Mouse (Mus musculus) limb, embryonic 10.5 days (tissue): ENCODE measurements around the gene Fbxo6. TPM values are rescaled to one million over a fixed set of nuclear protein-coding genes. Genes with fewer than 3 reads are reported as not detected.
A peak's percentile ranks its signal among the peaks of the same experiment; 100 is the strongest.
"Not testable (repeated sequence)": the region's sequence is repeated elsewhere in the genome, so short reads cannot be mapped to it uniquely, and the experiment has no call there.

Experiments
- DNase-seq: peaks from one replicate; pipeline ENCODE4 v3.0.0-alpha.2; 2017; ENCODE audit warnings: low spot score
- H3K27ac ChIP-seq: fragments of 300-500 bp; sonication (generic); 2 replicates; pipeline ENCODE4 v1.5.1; 2016; ENCODE audit warnings: mild to moderate bottlenecking
- H3K27me3 ChIP-seq: fragments of 300-500 bp; sonication (generic); 2 replicates; pipeline ENCODE4 v1.6.1; 2016; ENCODE audit warnings: low read depth, mild to moderate bottlenecking; ENCODE audit not compliant: poor library complexity, severe bottlenecking
- H3K36me3 ChIP-seq: fragments of 300-500 bp; sonication (generic); 2 replicates; pipeline ENCODE4 v1.6.1; 2016; ENCODE audit warnings: mild to moderate bottlenecking, moderate library complexity
- H3K4me1 ChIP-seq: fragments of 300-500 bp; sonication (generic); 2 replicates; pipeline ENCODE4 v1.6.1; 2016
- H3K4me3 ChIP-seq: fragments of 300-500 bp; sonication (generic); 2 replicates; pipeline ENCODE4 v1.5.1; 2016; ENCODE audit warnings: mild to moderate bottlenecking, moderate library complexity
- H3K9me3 ChIP-seq: fragments of 300-500 bp; sonication (generic); replicated peaks from 2 replicates; pipeline ENCODE4 v1.6.1; 2016; ENCODE audit warnings: mild to moderate bottlenecking
- WGBS: fragments of 180-500 bp; shearing (Covaris S2); methylation state at CpG from one replicate; pipeline ENCODE4 v1.1.7; 2016; 5-methylcytosine and 5-hydroxymethylcytosine counted together
- polyA plus RNA-seq: library from polyadenylated mRNA; unstranded; fragments of >200 nt; fragmentation: Nextera tagmentation; extraction: Ambion mirVana; gene quantifications from 2 replicates; pipeline ENCODE4 v1.2.1, GENCODE M21; 2016

Fbxo6 gene
- polyA plus RNA-seq, 1 experiment from 2014 or later: 11.1 TPM

DNA sequence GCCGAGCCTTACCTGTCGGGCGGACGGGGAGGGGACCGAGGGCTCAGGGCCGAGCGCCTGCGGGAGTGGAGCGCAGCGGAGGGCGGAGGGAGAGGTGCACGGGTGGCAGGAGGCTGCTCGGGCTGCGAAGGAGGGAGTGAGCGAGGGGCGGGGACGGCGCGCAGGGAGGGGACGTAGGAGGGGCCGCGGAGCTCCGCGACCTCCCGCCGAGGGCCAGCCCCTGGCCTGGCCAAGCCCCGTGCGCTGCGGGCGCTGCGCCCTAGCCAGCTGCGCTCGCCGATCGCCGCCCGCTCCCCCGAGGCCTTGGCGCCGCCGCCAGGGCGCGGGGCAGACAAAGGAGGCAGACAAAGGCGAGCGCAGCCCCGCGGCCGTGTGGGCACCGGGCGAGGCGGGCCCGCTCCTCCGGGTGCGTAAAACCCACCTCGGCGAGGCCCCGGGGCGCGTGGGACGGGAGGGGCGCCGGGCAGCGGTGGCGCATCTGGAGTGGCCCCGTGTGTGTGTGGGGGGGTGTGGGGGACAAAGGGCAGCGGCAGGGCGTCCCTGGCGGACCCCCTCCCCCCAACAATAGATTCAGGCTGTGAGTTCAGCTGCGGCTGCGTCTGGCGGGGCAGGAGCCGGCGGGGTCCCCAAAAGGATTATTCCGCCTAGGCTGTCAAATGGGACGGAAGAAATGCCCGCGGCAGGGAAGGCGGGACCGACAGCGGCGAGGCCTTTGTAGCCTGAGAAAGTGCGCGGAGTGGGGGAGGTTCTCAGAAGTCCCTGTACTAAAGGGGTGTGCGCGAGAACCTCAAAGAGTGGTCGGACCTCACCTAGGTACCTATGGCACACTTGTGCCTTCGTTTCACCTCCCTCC lies 21.2 kb downstream of the Fbxo6 start, which contains the start of gene Draxin:
TSS of gene Draxin (minus strand) at position 138 of the 853 bp plus-strand sequence.
- WGBS: under 1% methylated on average over 79 of the region's 87 CpGs
- peak within 1 kb of the TSS; percentile 95 for H3K27ac ChIP-seq
- peak; percentile 87 for DNase-seq
- H3K36me3 ChIP-seq: peaks cover 5% of the 10 kb centered on the region; the same call in 1 of the 2 replicates
- no peaks in the 10 kb centered on the region for H3K9me3 ChIP-seq
- H3K4me1 ChIP-seq: peaks cover 42% of the 10 kb centered on the region
- H3K4me3 ChIP-seq: peak within 1 kb of the TSS; percentile 69
- peaks cover 39% of the 10 kb centered on the region for H3K27me3 ChIP-seq

DNA sequence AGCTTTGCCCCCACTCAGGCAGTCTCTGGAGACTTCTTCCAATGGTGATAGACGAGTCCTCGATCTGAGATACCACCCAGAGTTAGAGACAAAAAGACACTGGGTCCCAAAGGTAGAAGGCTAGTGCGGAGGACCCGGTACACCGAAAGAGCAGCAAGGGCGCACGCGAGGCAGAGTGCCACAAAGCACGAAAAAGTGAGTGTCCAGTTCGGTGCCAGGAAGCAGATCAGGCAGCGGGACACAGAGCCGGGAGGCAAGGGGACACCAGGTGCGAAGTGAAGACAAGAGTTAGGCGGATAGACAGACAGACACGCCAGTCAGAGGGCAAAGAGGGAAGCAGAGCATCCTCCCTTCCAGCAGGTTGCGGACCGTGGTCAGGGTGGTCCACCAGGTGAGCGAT lies 21.8 kb downstream of the Fbxo6 start, which contains the start of gene Mad2l2:
TSS of gene Mad2l2 (plus strand) at position 252 of the 400 bp plus-strand sequence.
- peaks cover 39% of the 10 kb centered on the region for H3K27me3 ChIP-seq
- H3K9me3 ChIP-seq: no peaks in the 10 kb centered on the region
- no peak for DNase-seq
- peak within 1 kb of the TSS; percentile 69 for H3K4me3 ChIP-seq
- H3K27ac ChIP-seq: peak within 1 kb of the TSS; percentile 95
- H3K36me3 ChIP-seq: peaks cover 5% of the 10 kb centered on the region; the same call in 1 of the 2 replicates
- H3K4me1 ChIP-seq: peaks cover 45% of the 10 kb centered on the region
- 1% methylated on average over 18 of the region's 18 CpGs for WGBS

DNA sequence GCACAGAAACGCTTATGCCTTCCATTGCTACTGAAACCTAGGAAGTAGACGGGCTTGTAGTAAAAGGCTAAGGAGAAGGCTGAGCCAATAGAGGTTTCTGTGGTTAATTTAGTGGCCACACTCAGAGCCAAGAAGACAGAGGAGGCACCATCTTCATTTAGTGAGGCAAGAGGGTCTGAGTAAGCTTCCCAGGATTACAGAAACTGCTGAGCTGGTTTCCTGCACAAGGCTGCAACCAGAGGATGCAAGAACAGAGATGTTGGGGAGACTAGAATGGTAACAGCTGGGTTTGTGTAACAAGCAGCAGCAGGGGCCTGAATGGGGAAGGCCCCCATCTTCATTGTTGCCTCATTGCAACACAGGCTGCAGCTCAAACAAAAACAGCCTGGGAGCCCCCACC lies 23.3 kb downstream of the Fbxo6 start:
- no peak for DNase-seq
- peaks cover 53% of the 10 kb centered on the region for H3K4me1 ChIP-seq
- H3K27me3 ChIP-seq: peaks cover 39% of the 10 kb centered on the region
- no peak overlapping the region for H3K27ac ChIP-seq
- H3K36me3 ChIP-seq: peaks cover 2% of the 10 kb centered on the region; the same call in 1 of the 2 replicates
- no peaks in the 10 kb centered on the region for H3K9me3 ChIP-seq
- WGBS: 83% methylated on average over 2 of the region's 2 CpGs
- no peak overlapping the region for H3K4me3 ChIP-seq

DNA sequence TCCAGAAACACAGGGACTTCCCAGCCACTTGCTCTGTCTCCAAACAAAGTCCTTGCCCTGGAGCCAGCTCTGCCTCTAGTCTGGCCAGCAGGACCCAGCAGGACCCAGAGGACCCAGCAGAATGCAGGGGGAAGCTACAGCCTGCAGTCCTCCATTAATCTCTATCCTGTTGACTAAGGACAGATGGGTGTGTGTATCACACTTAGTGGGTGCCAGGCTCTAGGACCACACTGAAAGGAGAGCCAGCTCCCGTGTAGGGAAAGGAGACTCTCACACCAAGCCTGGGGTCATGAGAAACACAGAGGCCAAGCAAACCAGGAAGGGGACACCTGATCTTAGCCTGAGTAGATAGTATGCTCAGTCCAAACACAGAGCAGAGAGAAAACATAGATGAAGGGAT lies 23.7 kb downstream of the Fbxo6 start:
- H3K9me3 ChIP-seq: no peaks in the 10 kb centered on the region
- DNase-seq: no peak
- no peak overlapping the region for H3K4me3 ChIP-seq
- H3K27ac ChIP-seq: no peak overlapping the region
- peaks cover 39% of the 10 kb centered on the region for H3K27me3 ChIP-seq
- peaks cover 58% of the 10 kb centered on the region for H3K4me1 ChIP-seq
- WGBS: 50% methylated on average over 1 of the region's 1 CpGs
- no peaks in the 10 kb centered on the region; the same call in 1 of the 2 replicates for H3K36me3 ChIP-seq

DNA sequence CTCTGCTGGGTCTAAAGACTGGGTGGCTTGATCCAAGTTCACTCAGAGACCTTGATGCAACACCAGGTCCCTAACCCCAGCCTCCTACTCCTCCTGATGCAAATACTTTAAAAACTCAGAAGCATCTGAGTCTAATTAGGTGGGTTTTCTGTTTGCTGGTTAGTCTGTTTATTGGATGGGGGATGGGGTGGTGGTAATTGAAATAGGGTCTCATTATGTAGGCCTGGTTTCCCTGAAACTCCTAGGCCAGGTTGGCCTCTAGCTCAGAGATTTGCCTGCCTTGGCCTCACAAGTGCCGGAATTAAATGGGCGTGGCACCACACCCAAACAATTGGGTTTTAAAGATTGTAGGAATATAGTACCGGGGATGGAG lies 29.3 kb downstream of the Fbxo6 start:
- Histone ChIP-seq H3K27me3 (0 out of 2 replicates have a peak, but pooled peaks cover under 1% of the 10 kb centered on the region), H3K9me3 (no peaks in the 10 kb centered on the region), H3K36me3 (no peaks in the 10 kb centered on the region), H3K27ac (peak overlapping the region; percentile 87), H3K4me1 (peaks cover 47% of the 10 kb centered on the region), H3K4me3 (peak overlapping the region; percentile 28)
- DNase-seq: no peak
- 54% methylated on average over 3 of the region's 3 CpGs for WGBS

DNA sequence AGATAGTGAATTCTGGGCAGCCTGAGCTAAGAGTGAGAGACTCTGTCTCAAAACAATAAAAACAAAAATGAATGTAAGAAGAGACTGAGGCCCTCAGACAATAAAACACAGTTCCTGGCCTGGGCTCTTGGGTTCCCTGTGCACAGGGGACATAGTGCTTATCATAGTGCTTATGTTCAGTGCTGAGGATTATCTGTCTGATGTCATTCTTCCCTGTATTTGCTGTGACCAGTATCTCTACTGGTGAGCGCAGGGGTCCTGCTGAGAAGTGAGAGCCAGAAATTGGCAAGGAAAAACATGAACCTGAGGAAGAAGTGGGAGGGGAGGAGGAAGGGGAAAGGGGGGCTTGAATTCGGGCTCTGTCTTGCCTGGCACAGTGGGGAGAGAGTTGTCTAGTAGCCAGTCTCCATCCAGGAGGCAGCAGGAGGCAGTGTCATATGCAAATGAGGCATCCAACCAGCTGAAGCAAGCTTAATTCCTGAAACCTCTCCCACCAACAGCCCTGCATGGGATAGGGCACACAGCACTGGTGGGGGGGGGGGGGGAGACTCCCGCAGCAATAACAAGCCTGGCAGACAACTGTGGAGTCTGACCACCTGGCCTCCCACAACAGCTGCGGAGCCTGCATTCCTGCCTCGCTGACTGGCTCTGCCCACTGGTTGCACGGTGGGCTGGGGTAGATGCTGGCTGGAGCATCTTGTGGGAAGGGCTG lies 29.8 kb downstream of the Fbxo6 start:
- peak; percentile 81 for DNase-seq
- Histone ChIP-seq H3K27ac (peak overlapping the region; percentile 87), H3K4me1 (peaks cover 47% of the 10 kb centered on the region), H3K4me3 (peak overlapping the region; percentile 28), H3K27me3 (no peaks in the 10 kb centered on the region), H3K36me3 (no peaks in the 10 kb centered on the region), H3K9me3 (no peaks in the 10 kb centered on the region)
- 17% methylated on average over 5 of the region's 6 CpGs for WGBS

DNA sequence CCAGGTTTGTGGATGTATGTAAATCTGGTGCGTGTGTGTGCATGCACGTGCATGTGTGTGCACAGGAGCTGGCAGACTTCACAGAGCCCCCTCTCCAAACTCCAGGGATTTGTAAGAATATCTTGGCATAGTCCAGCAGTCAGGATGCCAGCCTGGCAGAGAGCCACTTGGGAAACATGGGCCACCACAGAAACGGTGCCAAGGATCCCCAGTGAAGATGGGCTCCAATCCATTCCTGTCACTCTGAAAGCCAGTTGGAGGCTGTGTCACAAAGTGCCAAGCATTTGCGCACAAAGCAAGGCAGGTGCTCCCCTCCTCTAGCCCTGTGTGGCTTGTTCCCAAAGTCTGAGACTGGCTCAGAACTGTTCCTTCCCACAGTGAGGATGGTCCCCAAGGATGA lies 30.6 kb downstream of the Fbxo6 start:
- H3K27ac ChIP-seq: peak overlapping the region; percentile 87
- no peaks in the 10 kb centered on the region for H3K9me3 ChIP-seq
- no peak overlapping the region for H3K4me3 ChIP-seq
- H3K4me1 ChIP-seq: peaks cover 43% of the 10 kb centered on the region
- H3K36me3 ChIP-seq: no peaks in the 10 kb centered on the region
- no peak for DNase-seq
- H3K27me3 ChIP-seq: no peaks in the 10 kb centered on the region
- WGBS: 91% methylated on average over 4 of the region's 4 CpGs

DNA sequence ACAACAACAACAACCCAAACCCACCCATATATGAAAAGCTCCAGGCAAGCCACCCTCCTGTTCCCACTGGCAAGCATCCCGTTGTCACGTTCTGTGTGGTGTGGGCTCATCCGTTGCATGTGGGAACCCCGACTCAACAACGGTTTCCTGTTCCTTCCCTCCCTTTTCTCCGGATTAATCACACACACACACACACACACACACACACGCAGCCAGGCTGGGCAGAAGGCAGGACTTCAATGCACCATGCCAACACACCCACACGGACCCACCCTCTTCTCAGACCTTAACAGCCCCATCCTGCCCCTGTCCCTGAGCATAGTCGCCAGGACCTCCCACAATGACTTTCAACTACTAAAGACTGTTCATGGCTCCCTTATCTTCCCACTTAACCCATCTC lies 31.4 kb downstream of the Fbxo6 start:
- Histone ChIP-seq H3K4me3 (no peak overlapping the region), H3K4me1 (peaks cover 46% of the 10 kb centered on the region), H3K27me3 (0 out of 2 replicates have a peak, but pooled peaks cover 3% of the 10 kb centered on the region), H3K9me3 (no peaks in the 10 kb centered on the region), H3K36me3 (no peaks in the 10 kb centered on the region), H3K27ac (peak overlapping the region; percentile 87; the same call in 1 of the 2 replicates)
- DNase-seq: no peak
- 83% methylated on average over 9 of the region's 9 CpGs for WGBS

DNA sequence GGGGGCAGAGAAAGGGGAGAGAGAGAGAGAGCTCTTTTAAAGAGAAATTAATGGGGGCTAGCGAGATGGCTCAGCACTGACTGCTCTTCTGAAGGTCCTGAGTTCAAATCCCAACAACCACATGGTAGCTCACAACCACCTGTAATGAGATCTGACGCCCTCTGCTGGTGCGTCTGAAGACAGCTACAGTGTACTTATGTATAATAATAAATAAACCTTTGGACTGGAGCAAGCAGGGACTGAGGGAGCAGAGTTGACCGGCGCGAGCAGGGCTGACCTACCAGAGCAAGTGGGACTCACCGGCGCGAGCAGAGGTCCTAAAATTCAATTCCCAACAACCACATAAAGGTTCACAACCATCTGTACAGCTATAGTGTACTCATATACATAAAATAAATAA lies 32.4 kb downstream of the Fbxo6 start:
- not testable (repeated sequence) for H3K9me3 ChIP-seq, H3K4me3 ChIP-seq, H3K27ac ChIP-seq, H3K36me3 ChIP-seq, DNase-seq, H3K27me3 ChIP-seq
- H3K4me1 ChIP-seq: peaks cover 48% of the 10 kb centered on the region
- WGBS: 86% methylated on average over 9 of the region's 9 CpGs

DNA sequence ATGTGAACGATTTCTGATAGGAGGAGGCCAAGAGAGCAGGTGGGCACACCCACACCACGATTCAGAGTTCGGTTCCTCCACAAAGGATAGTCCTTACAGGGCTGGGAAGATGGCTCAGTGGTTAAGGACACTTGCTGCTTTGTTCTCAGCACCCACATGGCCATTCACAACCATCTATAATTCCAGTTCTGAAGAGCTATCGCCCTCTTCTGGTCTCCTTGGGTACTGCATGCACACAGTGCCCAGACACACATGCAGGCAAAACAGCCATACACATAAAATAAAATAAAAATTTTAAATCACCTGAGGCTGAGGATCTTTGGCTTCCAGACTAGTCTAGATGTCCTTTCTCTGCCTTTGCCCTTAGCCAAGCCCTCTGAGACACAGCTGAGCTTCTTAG lies 34.5 kb downstream of the Fbxo6 start:
- no peak overlapping the region for H3K27ac ChIP-seq
- WGBS: 76% methylated on average over 4 of the region's 4 CpGs
- H3K4me3 ChIP-seq: no peak overlapping the region
- 0 out of 2 replicates have a peak, but pooled peaks cover 8% of the 10 kb centered on the region for H3K27me3 ChIP-seq
- H3K4me1 ChIP-seq: peaks cover 32% of the 10 kb centered on the region
- DNase-seq: no peak
- H3K36me3 ChIP-seq: no peaks in the 10 kb centered on the region
- H3K9me3 ChIP-seq: no peaks in the 10 kb centered on the region

DNA sequence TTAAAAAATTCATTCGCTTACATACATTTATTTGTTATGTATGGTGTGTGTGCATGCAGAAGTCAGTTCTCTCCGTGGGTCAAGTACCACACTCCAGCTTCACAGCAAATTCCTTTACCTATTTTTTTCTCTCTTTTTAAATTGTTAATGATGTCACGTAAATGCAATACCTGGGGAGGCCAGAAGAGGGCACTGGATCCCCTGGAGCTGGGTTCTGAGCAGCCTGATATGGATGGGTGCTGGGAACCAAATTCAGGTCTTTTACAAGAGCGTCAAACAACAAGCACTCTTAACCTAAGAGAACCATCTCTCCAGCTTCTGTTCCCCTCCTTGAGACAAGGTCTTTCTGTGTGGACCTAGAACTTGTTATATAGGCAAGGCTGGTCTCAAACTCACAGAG lies 35.3 kb downstream of the Fbxo6 start:
- DNase-seq: no peak
- Histone ChIP-seq H3K4me1 (peaks cover 25% of the 10 kb centered on the region), H3K36me3 (no peaks in the 10 kb centered on the region), H3K9me3 (no peaks in the 10 kb centered on the region), H3K27me3 (0 out of 2 replicates have a peak, but pooled peaks cover 8% of the 10 kb centered on the region), H3K27ac (no peak overlapping the region), H3K4me3 (no peak overlapping the region)
- WGBS: 80% methylated on average over 4 of the region's 4 CpGs

DNA sequence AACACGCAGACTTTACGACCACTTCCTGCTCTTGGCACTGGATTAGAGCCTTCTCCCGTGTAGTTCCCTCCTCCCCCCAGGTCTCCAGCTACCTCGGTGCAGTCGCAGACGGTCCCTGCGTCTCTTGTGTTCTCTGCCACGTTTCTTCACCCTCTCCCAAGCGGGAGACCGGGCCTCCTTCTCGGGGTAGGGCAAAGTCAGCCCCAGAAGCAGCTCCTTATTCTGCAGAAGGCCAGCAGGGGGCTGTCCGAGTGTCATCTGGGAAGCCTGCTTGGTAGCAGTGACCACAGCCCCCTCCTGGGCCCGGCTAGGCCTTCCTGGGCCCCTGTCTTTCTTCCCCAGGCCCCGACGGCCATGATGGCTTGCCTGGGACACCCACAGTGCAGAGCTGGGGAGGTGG lies 36.5 kb downstream of the Fbxo6 start:
- H3K9me3 ChIP-seq: no peaks in the 10 kb centered on the region
- peak overlapping the region; percentile 18 for H3K4me3 ChIP-seq
- WGBS: 3% methylated on average over 15 of the region's 15 CpGs
- H3K4me1 ChIP-seq: peaks cover 17% of the 10 kb centered on the region
- peak; percentile 75 for DNase-seq
- peak overlapping the region; percentile 70 for H3K27ac ChIP-seq
- H3K36me3 ChIP-seq: no peaks in the 10 kb centered on the region
- H3K27me3 ChIP-seq: 0 out of 2 replicates have a peak, but pooled peaks cover 8% of the 10 kb centered on the region
